Mouse (Mus musculus) CH12.LX (cell line): Measurements from ENCODE around the gene Sestd1.

Experiments used
- CHD1 ChIP-seq: IDR thresholded peaks from 2 replicates; pipeline ENCODE4 v1.6.1; 2012; ENCODE audit warnings: low read depth, low read length, improper control_type of control experiment, inconsistent platforms
- CTCF ChIP-seq, 2 experiments: IDR thresholded peaks in 1 of 2; conservative IDR thresholded peaks in 1 of 2; 2 replicates each; pipeline ENCODE4 v1.5.1; 2011 to 2012; ENCODE audit warnings: low read depth in 2 of 2, low read length in 2 of 2, improper control_type of control experiment in 1 of 2, inconsistent platforms in 1 of 2, mild to moderate bottlenecking in 1 of 2, moderate library complexity in 1 of 2
- HCFC1 ChIP-seq: IDR thresholded peaks from 2 replicates; pipeline ENCODE4 v1.6.1; 2012; ENCODE audit warnings: low read depth, mild to moderate bottlenecking, inconsistent platforms, low read length, improper control_type of control experiment
- POLR2A ChIP-seq: IDR thresholded peaks from 2 replicates; pipeline ENCODE4 v1.6.1; 2011; ENCODE audit warnings: low read depth, mild to moderate bottlenecking, improper control_type of control experiment, low read length

DNA sequence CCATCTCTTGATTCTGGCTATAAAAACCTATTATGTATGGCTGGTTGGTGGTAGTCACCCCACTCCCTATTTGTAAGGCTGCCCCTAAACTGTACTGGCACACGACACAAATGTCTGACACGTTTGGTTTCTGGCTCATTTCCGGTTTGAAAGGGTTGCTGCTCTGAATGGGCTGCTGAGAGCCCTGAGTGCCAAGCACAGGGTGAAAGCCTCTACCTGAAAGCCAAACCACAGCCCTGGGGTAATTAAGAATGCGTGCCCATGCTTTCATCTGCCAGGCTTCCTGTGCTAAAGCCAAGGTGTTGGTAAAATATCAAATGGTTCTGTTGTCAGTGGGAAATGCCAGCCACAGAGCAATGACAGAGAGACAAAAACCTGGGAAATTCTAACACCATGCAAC lies 132.2 kb downstream of the Sestd1 start:
- TF ChIP-seq CHD1 (no peak), POLR2A (no peak), CTCF (conservative IDR thresholded peaks at IDR 0.05 in 1 of 2, IDR thresholded peaks at IDR 0.05 in 1 of 2; ENCODE audit: low read depth in 2 of 2, low read length in 2 of 2) (no peak), HCFC1 (no peak)
